Mouse (Mus musculus) frontal cortex, adult (tissue): ENCODE results near the gene Cenpm.

Source experiments
- ATAC-seq: cut with Nextera tagmentation; 2 replicates; pipeline ENCODE4 v1.9.2; 2017; ENCODE audit warnings: mild to moderate bottlenecking, moderate library complexity, mixed read lengths; ENCODE audit not compliant: low TSS enrichment

The Cenpm gene

DNA sequence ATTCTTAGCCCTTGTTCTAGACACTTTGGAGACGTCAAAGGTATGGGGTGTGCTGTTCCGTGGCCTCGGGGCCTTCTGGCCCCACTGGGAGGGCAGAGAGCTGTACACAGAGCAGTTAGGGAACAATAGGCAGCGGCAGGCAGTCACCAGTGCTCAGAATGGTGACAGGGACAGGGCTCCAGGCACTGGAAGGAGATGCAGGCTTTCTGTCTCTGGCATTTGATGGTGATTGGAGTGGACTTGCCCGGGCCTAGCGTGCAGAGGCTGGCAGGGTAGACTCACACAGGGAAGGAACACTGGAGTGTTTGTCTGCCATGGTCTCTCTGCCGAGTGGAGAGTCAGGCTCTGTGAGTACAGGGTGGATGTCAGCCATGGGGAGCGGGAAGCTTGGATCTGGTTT lies 51.9 kb downstream of the Cenpm start:
- peak; percentile 38; the same call in 1 of the 2 replicates for ATAC-seq

DNA sequence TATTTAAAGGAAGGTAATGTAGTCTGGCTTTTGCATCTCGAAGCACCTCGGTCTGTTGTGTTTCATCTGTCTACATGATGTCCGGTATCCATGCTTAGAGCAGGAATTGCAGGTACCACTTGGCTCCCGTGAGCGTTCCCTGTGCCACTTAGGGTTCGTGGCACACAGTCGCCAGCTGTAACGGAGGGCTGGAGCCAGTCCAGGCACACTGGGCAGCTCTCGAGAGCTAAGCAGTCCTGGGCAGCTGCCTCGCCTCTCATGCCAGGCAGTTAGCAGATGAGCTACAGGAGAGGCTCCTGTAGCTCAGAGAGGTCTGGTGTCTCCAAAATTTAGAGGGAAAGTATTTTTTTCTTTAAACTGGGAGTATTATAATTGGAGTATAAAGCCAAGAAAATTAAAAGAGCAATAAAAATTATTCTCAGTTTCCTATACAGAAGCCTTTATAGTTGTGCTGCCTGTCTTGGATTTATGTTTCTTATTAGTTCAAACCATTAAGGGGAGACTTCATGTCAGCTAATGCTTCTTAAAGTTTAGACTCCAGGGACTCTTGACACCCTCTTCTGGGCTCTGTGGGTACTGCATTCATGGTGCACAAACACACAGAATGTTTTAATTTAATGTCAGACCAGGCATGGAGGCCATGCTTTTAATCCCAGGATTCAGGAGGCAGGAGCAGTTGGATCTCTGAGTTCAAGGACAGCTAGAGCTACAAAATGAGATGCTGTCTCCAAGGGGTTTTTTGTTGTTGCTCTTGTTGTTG lies 55.9 kb downstream of the Cenpm start:
- ATAC-seq = no peak

DNA sequence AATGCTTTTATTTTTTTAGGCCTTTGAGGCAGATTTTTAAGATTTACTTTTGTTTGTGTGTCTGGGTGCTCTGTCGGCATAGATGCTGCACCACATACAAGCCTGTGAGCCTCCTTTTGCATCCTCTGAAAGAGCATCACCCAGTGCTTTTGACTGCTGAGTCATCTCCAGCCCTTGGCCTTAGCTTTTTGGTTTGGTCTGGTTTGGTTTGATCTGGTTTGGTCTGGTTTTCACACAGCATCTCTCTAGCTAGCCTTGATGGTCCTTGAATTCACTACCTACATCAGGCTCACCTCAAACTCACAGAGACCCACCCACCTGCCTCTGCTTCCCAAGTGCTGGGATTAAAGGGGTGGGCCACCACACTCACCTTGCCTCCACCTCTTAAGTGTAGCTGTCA lies 56.6 kb downstream of the Cenpm start:
- no peak for ATAC-seq

DNA sequence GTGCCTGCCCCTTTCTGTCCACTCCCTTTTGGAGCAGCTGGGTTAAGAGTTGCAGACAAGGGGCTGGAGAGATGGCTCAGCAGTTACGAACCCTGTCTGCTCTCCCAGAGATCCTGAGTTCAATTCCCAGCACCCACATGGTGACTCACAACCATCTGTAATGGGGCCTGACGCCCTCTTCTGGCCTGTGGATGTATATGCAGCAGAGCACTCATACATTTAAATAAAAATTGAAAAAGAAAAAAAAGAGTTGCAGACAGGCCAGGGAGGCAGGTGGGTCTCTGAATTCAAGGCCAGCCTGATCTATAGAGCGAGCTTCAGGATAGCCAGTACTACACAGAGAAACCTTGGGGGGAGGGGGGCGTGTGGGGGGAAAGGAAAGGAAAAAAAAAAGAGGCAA lies 57.1 kb downstream of the Cenpm start:
- no peak for ATAC-seq

DNA sequence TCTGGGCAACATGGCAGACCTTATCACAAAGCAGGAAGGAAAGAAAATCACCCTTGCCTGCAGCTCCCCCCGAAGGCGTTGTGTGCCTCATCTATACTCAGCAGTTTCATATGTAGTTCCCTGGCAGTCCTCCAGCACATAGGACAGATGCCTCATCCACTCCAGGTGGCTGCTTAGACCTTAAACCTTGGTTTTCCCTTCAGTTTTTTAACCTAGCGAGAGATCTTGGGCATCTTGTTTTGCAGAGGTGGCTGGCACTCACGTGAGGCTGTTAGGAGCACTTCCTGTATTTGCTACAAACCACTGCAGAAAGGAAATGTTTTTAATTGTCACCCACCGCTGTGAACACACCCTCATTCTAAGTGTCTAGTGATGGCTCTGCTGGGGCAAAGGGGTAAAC lies 57.6 kb downstream of the Cenpm start:
- ATAC-seq = no peak

DNA sequence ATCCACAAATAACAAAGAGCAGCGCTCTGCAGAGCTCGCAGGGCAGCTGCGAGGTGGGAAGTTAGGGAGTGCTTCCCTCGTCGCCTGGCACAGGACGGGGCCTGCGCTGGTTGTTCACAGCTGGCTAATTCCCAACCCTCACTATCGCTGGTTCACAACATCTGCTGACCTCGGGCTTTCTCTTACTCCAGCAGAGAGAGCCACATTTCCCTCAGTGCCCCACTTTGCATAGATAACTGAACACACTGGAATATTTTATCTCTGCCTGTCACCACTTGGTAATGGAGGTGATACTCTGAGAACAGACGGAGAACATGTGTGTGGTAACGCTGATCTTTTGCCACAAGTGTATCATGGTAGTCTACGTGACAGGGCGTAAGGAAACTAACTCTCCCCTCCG lies 58.4 kb downstream of the Cenpm start:
- ATAC-seq = no peak

DNA sequence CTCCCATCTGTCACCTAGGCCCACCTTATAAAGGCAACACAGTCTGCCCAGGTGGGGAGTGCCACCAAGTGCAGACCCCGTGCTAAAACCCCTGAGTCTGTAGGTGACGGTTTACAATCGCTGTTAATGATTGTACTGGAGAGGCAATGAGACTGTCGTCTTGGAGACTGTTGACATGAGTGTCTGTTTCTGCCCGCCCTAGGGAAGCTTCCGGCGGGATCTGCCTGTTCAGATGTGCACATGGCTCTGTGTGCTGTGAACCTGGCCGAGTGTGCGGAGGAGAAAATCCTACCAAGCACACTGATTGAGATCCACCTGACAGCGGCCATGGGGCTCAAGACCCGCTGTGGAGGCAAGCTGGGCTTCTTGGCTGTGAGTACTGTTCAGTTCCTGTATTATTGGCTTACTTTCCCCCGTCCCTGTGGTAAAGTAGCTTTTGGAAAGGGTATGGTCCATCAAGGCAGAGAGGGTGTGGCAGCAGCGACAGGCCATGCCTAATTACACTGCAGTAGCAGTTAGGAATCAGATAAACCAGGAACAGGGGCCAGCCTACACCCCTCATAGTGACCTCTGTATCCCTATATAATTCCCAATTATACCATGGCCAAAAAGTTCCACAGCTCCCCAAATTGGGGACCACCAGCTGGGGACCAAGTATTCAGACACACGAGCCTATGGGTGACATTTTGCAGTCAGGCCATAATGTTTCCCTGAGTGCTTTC lies 59.3 kb downstream of the Cenpm start:
- no peak for ATAC-seq

DNA sequence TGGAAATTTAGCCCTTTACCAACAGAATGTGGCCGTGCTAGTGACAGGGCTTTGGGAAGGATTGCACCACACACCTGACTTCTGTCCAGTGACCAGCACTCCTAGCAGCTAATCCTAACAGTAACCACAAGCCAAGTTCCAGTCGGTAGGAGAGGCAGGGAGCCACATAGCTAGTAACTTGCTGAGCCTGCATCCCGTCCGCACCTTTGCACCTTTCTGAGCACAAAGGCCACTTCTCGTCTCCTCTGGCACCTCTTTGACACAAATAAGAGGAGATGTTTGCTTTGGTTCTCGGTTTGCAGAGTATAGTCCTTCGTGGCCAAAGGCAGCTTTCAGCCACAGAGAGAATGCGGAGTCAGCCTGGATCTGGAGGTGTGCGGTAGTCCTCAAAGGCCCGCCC lies 59.9 kb downstream of the Cenpm start:
- no peak for ATAC-seq

DNA sequence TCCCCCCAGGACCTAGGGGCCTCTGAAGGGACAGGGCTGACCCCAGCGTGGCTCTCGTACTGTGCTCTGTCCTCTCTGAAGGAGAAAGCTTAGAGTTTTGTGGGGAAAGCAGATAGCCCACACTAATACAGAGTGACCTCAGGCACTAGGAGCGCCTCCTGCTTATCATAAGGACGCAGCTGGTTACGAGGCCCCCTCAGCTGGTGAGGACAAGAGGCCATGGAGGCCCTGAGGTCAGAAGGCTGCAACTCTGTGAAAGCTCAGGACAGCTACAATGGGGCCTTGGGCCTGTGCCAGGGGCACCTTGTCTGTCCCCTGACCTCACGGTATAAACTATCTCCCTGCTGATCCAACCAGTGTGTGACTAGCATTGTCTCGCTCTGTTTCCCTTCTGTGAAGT lies 60.4 kb downstream of the Cenpm start:
- ATAC-seq = no peak
